Mouse (Mus musculus) midbrain, embryonic 10.5 days (tissue): Measurements from ENCODE around the gene Rrp9. TPM values are rescaled to one million over a fixed set of nuclear protein-coding genes. Genes with fewer than 3 reads are reported as not detected.
A peak's percentile ranks its signal among the peaks of the same experiment; 100 is the strongest.

Source experiments
- DNase-seq: peaks from one replicate; pipeline ENCODE4 v3.0.0-alpha.2; 2017; ENCODE audit warnings: low spot score
- H3K27ac ChIP-seq: fragments of 300-500 bp; sonication (generic); replicated peaks from 2 replicates; pipeline ENCODE4 v1.5.1; 2016; ENCODE audit warnings: mild to moderate bottlenecking
- H3K27me3 ChIP-seq: fragments of 300-500 bp; sonication (generic); 2 replicates; pipeline ENCODE4 v1.6.1; 2016; ENCODE audit warnings: low read depth, mild to moderate bottlenecking; ENCODE audit not compliant: poor library complexity, severe bottlenecking
- H3K36me3 ChIP-seq: fragments of 300-500 bp; sonication (generic); 2 replicates; pipeline ENCODE4 v1.6.1; 2016; ENCODE audit warnings: mild to moderate bottlenecking, moderate library complexity
- H3K4me1 ChIP-seq: fragments of 300-500 bp; sonication (generic); 2 replicates; pipeline ENCODE4 v1.6.1; 2016
- H3K4me3 ChIP-seq: fragments of 300-500 bp; sonication (generic); 2 replicates; pipeline ENCODE4 v1.5.1; 2016; ENCODE audit warnings: mild to moderate bottlenecking, moderate library complexity
- H3K9me3 ChIP-seq: fragments of 300-500 bp; sonication (generic); replicated peaks from 2 replicates; pipeline ENCODE4 v1.6.1; 2016; ENCODE audit warnings: mild to moderate bottlenecking
- WGBS: fragments of 180-500 bp; shearing (Covaris S2); methylation state at CpG from one replicate; pipeline ENCODE4 v1.1.7; 2016; 5-methylcytosine and 5-hydroxymethylcytosine counted together
- polyA plus RNA-seq: library from polyadenylated mRNA; unstranded; fragments of >200 nt; fragmentation: Nextera tagmentation; extraction: Ambion mirVana; gene quantifications from 2 replicates; pipeline ENCODE4 v1.2.1, GENCODE M21; 2016

Rrp9 gene
- polyA plus RNA-seq, 1 experiment from 2014 or later, result 74.9 TPM

GRCm38 (mm10) chr9:106513566-106513965 lies 37.8 kb downstream of the Rrp9 start:
- H3K36me3 ChIP-seq, result no peaks in the 10 kb centered on the region
- WGBS, result 79% methylated on average over 6 of the region's 6 CpGs
- H3K27ac ChIP-seq, result no peak overlapping the region
- no peaks in the 10 kb centered on the region for H3K27me3 ChIP-seq
- no peaks in the 10 kb centered on the region for H3K4me1 ChIP-seq
- H3K4me3 ChIP-seq, result no peak overlapping the region
- DNase-seq, result no peak
- no peaks in the 10 kb centered on the region for H3K9me3 ChIP-seq

GRCm38 (mm10) chr9:106514273-106514672 lies 38.5 kb downstream of the Rrp9 start, which contains the start of gene Iqcf5:
Iqcf5 (plus strand) TSS chr9:106514573.
- Histone ChIP-seq H3K9me3 (no peaks in the 10 kb centered on the region), H3K27ac (no peak within 1 kb of the TSS), H3K27me3 (no peaks in the 10 kb centered on the region), H3K4me3 (no peak within 1 kb of the TSS), H3K36me3 (no peaks in the 10 kb centered on the region), H3K4me1 (no peaks in the 10 kb centered on the region)
- DNase-seq, result no peak
- 82% methylated on average over 4 of the region's 4 CpGs for WGBS

- Histone ChIP-seq H3K4me3 (no peak overlapping the region), H3K27ac (no peak overlapping the region), H3K9me3 (no peaks in the 10 kb centered on the region), H3K36me3 (no peaks in the 10 kb centered on the region), H3K4me1 (no peaks in the 10 kb centered on the region), H3K27me3 (no peaks in the 10 kb centered on the region)
- 84% methylated on average over 2 of the region's 2 CpGs for WGBS
- no peak for DNase-seq
Measured at GRCm38 (mm10) chr9:106519433-106519832, 43.7 kb downstream of the Rrp9 start.

- Histone ChIP-seq H3K27ac (no peak overlapping the region), H3K9me3 (no peaks in the 10 kb centered on the region), H3K36me3 (no peaks in the 10 kb centered on the region), H3K4me1 (no peaks in the 10 kb centered on the region), H3K4me3 (no peak overlapping the region), H3K27me3 (no peaks in the 10 kb centered on the region)
- 84% methylated on average over 8 of the region's 8 CpGs for WGBS
- no peak for DNase-seq
Measured at GRCm38 (mm10) chr9:106519909-106520308, 44.1 kb downstream of the Rrp9 start.

- whole genome bisulfite sequencing, result 22% methylated on average over 3 of the region's 3 CpGs
- no peaks in the 10 kb centered on the region for H3K4me1 ChIP-seq
- DNase-seq, result peak; percentile 24
Measured at GRCm38 (mm10) chr9:106531833-106532232, 56.1 kb downstream of the Rrp9 start.

GRCm38 (mm10) chr9:106534296-106534695 lies 58.5 kb downstream of the Rrp9 start:
- Histone ChIP-seq H3K4me3 (no peak overlapping the region), H3K9me3 (no peaks in the 10 kb centered on the region), H3K36me3 (no peaks in the 10 kb centered on the region), H3K27ac (no peak overlapping the region), H3K4me1 (no peaks in the 10 kb centered on the region), H3K27me3 (no peaks in the 10 kb centered on the region)
- DNase-seq, result no peak
- WGBS, result 90% methylated on average over 7 of the region's 7 CpGs

More at GRCm38 (mm10) chr9:106531833-106532232, 56.1 kb downstream of the Rrp9 start:
- Histone ChIP-seq H3K27me3 (no peaks in the 10 kb centered on the region), H3K9me3 (no peaks in the 10 kb centered on the region), H3K4me3 (no peak overlapping the region), H3K27ac (no peak overlapping the region), H3K36me3 (no peaks in the 10 kb centered on the region)

- Histone ChIP-seq H3K36me3 (no peaks in the 10 kb centered on the region), H3K27me3 (no peaks in the 10 kb centered on the region), H3K9me3 (0 out of 2 replicates have a peak, but pooled peaks cover under 1% of the 10 kb centered on the region), H3K4me1 (no peaks in the 10 kb centered on the region), H3K4me3 (no peak overlapping the region), H3K27ac (no peak overlapping the region)
- 94% methylated on average over 11 of the region's 11 CpGs for WGBS
- DNase-seq, result no peak
Measured at GRCm38 (mm10) chr9:106534975-106535374, 59.2 kb downstream of the Rrp9 start.

Other genes with a start within 250 kb of the Rrp9 start
- gene Alas1, start 227.3 kb upstream of the Rrp9 start, polyA plus RNA-seq, result 71.1 and 82.7 TPM in 2 replicates
- 38.1 and 46.6 TPM in 2 replicates for gene Poc1a, start 194.9 kb upstream of the Rrp9 start, polyA plus RNA-seq
- 11.4 and 14.1 TPM in 2 replicates for gene Dusp7, start 107.3 kb upstream of the Rrp9 start, polyA plus RNA-seq
- 872 and 1,015 TPM in 2 replicates for gene Rpl29, start 46.5 kb upstream of the Rrp9 start, polyA plus RNA-seq
- gene Acy1, start 37.6 kb upstream of the Rrp9 start, polyA plus RNA-seq, result 39.3 and 42.6 TPM in 2 replicates
- 5.2 TPM in 2 replicates for gene Abhd14b, start 28.5 kb upstream of the Rrp9 start, polyA plus RNA-seq
- gene Abhd14a, start 28.3 kb upstream of the Rrp9 start, polyA plus RNA-seq, result 37.7 TPM in 2 replicates
- 385 and 386 TPM in 2 replicates for gene Pcbp4, start 22.7 kb upstream of the Rrp9 start, polyA plus RNA-seq
- 0.11 and 0.15 TPM in 2 replicates for gene Gpr62, start 10.0 kb upstream of the Rrp9 start, polyA plus RNA-seq
- gene Parp3, start 986 bp downstream of the Rrp9 start, polyA plus RNA-seq, result 1.9 and 2.7 TPM in 2 replicates
- gene Iqcf1, start 24.0 kb downstream of the Rrp9 start, polyA plus RNA-seq, result not detected in 2 replicates
- gene Iqcf5, start 38.6 kb downstream of the Rrp9 start, polyA plus RNA-seq, result 0.27 TPM in 1 of 2 replicates, not detected in the other
- not detected in 2 replicates for gene Iqcf3, start 85.7 kb downstream of the Rrp9 start, polyA plus RNA-seq
- not detected in 2 replicates for gene Iqcf4, start 95.0 kb downstream of the Rrp9 start, polyA plus RNA-seq
- gene Iqcf6, start 150.6 kb downstream of the Rrp9 start, polyA plus RNA-seq, result not detected in 2 replicates
- 11.8 and 18.9 TPM in 2 replicates for gene Grm2, start 180.1 kb downstream of the Rrp9 start, polyA plus RNA-seq
- 26.4 and 30.2 TPM in 2 replicates for gene Tex264, start 210.0 kb downstream of the Rrp9 start, polyA plus RNA-seq